Mouse (Mus musculus): ENCODE measurements around the gene Ldb1.
"Not testable (repeated sequence)": the region's sequence is repeated elsewhere in the genome, so short reads cannot be mapped to it uniquely, and the experiment has no call there.

The Ldb1 gene

DNA sequence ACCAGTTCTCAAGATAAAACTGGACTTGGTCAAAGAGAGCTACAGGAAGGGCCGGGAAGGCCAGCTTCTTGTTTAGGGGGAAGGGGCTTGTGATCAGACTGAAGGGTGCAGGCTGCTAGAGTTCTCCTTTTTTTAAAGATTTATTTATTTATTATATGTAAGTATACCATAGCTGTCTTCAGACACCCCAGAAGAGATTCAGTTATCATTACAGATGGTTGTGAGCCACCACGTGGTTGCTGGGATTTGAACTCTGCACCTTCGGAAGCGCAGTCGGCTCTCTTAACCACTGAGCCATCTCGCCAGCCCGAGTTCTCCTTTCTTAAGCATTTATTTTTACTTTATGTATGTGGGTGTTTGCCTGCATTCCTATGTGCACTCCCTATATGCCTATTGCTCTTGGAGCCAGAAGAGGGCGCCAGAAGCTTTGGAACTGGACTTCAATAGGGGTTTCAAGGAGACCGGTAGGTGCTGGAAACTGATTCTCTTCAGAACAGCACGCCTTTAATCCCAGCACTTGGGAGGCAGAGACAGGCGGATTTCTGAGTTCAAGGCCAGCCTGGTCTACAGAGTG lies 16.2 kb downstream of the Ldb1 start:
- no peak for DNase-seq (ENCODE audit: low read depth, low spot score)

DNA sequence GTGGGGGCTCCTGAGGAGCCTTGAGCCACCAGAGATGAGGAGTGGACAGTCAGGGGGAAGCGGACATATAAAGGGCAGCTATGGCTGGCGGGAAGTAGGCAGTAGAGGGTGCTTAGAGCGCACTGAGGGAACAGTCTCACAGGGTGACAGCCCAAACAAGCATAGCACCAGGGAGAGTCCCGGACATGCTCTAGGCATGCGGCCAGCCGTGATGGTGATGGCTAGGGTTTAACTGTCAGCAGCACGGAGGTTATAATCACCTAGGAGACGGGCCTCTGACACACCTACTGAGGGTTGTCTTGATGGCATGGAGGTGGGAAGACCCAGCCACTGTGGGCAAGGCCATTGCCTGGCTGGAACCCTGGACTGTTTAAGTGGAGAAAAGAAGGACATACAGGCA lies 18.4 kb downstream of the Ldb1 start:
- DNase-seq (ENCODE audit: low read depth, low spot score) = no peak

DNA sequence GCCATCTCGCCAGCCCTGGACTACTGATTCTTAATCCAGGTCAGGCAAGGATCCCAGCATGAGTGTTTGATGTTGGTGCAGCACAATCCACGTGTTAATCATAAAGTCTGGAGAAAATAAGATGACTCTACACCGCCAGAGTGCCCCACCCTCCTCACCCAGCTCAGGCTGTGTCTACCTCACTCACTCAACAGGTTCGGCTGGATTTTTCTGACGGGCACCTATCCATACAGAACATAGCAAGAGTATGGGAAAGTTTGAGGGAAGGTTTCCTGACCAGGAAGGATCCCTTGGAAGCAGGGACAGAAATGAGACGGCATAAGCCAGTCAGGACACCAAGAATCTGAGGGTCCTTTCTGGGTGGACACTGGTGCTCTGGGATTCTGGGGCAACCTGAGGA lies 20.1 kb downstream of the Ldb1 start:
- no peak for DNase-seq (ENCODE audit: low read depth, low spot score)

DNA sequence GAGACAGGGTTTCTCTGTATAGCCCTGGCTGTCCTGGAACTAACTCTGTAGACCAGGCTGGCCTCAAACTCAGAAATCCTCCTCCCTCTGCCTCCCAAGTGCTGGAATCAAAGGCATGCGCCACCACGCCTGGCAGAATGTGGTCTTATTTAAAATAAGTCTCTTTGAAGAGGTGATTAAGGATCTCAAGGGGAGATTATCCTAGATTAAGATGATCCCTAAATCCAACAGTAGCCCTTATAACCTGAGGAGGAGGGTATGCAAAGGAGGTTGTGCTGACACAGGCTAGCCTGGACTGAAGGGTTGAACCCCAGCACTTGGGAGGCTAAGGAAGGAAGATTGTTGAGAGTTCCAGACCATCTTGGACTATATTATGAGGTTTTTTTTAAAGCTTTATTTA lies 29.0 kb downstream of the Ldb1 start:
- no peak for DNase-seq (ENCODE audit: low read depth, low spot score)

DNA sequence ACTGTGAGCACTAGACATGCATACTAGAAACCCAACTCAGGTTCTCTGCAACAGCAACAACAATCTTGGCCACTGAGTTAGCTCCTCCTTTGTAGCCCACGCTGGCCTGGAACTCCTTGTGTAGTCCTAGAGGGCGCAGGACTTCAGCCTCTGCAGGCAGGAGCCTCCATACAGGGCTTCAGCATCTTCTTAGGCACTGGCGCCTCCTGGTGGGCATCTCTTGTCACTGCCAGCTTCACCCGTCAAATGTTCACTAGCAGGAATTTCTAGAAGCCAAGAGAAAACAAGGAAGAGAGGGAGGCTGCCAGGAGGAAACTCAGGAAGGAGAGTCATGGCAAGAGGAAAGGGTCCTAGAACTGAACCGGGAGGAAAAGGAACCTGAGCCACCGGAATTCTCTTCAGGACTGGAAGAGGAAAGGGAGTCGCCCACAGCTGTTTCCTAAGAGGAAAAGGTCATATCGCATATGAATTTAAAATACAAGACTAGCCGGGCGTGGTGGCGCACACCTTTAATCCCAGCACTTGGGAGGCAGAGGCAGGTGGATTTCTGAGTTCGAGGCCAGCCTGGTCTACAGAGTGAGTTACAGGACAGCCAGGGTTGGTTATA lies 30.3 kb downstream of the Ldb1 start:
- DNase-seq (ENCODE audit: low read depth, low spot score) = peak; percentile 66

DNA sequence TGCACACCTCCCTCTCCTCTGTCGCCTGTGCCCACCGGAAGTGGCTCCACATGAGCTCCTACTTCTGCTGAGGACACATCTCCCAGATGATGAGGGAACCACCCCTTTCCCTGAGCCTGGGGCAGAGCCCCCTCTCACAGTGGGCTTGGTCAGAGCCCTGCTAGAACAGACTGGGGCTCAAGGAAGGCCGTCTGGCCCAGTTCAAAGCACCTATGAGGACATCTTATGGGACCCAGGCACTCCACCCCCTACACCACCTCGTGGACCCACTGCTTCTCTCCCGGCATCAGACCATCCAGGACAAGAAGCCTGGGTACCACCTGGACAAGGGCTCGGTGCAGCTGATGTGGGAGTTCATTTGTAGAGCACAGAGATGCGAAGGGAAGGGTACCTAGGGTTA lies 39.3 kb downstream of the Ldb1 start:
- DNase-seq (ENCODE audit: low read depth, low spot score) = no peak

DNA sequence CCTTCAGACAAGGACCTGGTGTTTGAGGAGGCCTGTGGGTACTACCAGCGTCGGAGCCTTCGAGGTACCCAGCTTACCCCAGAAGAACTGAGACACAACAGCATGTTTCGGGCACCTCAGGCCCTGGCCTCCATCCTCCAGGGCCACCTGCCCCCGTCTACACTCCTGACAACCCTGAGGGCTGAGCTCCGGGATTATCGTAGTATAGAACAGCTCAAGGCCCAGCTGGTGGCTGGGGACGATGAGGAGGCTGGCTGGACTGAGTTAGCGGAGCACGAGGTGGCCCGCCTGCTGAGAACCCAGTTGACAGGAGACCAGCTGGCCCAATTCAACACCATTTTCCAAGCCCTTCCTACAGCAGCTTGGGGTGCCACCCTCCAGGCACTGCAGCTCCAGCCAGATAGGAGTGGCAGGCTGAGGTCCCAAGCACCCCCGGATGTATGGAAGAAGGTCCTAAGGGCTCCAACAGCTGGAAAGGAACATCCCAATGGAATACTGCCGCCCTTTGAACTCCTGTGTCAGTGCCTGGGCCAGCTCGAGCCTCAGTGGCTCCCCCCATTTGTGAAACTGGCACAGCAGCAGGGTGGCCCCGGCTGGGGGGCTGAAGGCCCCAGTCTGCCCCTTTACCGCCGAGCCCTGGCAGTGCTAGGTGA lies 40.1 kb downstream of the Ldb1 start:
- DNase-seq (ENCODE audit: low read depth, low spot score) = no peak

DNA sequence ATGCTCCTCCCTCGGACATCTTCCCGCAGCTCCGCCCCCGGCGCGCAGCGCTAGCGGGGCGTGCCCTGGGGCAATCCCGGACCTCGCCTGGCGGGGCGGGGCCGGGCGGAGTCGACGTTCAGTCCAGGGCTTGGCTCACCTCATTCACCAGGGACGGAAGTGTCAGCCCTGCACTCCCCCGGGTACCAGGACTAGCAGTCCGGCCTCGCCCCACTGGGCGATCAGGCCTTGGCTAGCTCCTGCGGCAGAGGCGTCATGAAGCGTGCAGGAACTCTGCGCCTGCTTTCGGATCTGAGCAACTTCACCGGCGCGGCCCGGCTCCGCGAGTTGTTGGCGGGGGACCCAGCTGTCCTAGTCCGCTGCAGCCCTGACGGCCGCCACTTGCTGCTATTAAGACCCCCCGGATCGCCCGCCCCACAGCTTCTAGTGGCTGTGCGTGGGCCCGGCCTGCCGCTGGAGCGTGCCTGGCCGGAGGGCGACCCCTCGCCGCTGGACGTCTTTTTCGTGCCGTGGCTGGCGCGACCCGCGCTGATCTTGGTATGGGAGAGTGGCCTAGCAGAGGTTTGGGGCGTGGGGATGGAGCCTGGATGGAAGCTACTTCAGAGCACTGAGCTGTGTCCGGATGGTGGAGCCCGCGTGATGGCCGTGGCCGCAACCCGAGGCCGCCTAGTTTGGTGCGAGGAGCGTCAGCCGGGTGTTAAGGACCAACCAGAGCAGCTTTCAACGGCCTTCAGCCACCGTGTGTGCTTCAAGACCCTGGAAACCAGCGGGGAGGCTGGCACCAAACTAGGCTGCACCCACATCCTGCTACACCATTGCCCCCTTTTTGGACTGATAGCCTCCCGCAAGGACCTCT lies 41.4 kb downstream of the Ldb1 start, which contains the start of gene Hps6:
Hps6 (plus strand) TSS at position 138 of the 856 bp plus-strand sequence.
- DNase-seq (ENCODE audit: low read depth, low spot score) = peak; percentile 72

DNA sequence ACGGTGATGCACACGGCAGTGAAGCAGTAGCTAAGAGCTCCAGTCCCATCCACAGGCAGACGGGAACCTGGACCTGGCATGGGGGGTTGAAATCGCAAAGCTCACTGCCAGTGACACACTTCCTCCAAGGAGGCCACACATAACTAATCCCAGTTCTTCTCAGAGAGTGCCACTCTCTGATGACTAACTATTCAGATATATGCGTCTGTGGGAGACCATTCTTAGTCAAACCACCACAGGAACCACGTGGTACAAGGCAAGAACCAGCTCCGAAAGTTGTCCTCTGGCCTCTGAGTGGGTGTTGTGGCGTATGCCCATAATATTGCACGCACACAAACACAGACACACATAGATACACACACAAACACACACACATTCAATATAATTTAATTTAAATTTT lies 42.7 kb downstream of the Ldb1 start:
- DNase-seq (ENCODE audit: low read depth, low spot score) = no peak

DNA sequence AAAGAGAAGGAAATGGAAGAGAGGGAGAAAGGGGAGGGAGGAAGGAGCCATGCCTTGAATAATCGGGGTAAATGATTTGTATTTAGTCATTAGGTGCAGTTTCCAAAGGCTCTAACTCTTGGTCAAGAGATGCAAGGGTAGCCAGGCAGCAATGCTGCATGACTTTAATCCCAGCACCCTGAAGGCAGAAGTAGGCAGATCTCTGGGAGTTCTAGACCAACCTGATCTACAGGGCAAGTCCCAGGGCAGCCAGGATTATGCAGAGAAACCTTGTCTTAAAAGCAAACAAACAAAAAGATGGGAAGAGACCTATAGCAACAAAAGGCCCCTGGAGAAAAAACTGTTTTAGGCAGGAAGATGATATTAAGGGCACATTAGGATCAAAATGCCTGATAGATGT lies 45.6 kb downstream of the Ldb1 start:
- no peak for DNase-seq (ENCODE audit: low read depth, low spot score)

DNA sequence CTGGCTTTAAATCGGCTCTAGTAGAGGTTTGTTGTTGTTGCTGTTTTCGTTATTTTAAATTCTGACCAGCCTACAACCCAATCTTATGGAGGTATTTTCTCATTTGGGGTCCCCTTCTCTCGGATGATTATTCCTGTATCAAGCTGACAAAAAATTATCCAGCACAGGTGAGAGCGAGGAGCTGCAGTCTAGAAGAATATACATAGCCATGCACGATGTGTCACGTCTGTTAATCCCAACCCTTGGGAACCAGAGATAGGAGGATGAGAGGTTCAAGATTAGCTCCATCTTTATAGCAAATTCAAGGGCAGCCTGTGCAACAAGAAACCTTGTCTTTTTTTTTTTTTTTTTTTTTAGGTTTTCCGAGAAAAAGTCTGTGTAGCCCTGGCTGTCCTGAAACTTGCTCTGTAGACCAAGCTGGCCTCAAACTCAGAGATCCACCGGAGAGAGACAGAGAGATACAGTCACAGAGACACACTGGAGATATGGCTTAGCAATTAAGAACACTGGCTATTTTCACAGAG lies 46.3 kb downstream of the Ldb1 start:
- DNase-seq (ENCODE audit: low read depth, low spot score) = no peak

DNA sequence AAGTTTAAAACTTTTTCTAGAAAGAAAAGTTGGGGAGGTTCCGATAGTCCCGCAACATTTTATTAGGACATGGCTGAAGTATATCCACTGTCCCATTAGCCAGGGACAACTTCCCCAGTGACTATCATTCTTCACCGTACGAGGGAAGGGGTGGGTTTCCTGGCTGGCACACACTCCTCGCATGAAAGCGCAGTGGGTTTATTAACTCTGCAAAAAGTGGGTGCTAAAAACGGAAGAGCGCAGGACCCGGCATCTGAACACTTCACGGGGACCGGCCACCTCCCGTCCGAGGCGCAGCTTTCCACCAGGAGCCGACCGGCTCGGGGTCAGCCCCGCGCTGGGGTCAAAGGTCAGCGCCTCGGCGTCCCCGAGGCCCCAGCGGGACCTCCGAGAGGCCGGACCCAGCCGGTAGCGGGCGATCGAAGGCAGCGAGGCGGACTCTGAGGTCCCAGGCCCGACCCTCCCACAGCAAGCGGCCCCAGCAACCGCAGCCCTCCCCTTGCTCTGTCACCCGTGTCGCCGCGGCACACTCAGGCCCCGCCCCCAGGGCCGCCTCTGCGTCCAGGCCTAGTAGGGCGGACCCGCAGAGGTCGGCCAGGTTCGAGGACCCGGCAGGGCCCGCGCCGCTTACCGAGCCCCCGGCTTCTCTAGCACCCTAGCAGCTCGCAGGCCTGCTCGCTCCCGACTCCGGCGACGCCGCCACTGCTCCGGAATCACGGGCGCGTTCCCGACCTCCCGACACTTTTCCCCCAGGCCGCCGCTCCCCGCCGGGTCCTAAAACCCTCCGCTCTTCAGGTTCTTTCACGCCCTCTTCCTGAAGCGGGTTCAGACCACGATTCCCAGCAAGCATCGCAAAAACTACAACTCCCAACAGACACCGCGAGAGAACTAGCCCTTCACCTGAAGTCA lies 47.0 kb downstream of the Ldb1 start, which contains the start of gene Armh3:
Armh3 (minus strand) TSS at position 704 of the 909 bp plus-strand sequence.
- DNase-seq (ENCODE audit: low read depth, low spot score) = peak; percentile 74

DNA sequence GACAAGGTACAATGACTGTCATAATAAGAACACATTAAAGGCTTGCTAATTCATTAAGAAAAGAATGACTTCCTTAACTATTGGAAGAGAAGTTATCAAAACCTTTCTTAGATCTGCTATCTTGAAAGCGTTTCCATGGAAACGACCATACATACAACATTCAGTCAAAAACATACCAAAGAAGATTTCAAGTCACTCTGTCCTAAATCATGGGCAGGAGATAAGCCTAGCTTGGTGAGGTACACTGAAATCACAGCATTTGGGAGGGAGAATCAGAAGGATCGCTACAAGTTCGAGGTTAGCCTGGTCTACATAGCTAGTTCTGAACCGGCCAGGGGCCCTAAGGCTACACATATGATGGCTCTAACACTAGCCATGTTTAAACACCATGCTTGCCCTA lies 47.6 kb downstream of the Ldb1 start:
- DNase-seq (ENCODE audit: low read depth, low spot score) = no peak

DNA sequence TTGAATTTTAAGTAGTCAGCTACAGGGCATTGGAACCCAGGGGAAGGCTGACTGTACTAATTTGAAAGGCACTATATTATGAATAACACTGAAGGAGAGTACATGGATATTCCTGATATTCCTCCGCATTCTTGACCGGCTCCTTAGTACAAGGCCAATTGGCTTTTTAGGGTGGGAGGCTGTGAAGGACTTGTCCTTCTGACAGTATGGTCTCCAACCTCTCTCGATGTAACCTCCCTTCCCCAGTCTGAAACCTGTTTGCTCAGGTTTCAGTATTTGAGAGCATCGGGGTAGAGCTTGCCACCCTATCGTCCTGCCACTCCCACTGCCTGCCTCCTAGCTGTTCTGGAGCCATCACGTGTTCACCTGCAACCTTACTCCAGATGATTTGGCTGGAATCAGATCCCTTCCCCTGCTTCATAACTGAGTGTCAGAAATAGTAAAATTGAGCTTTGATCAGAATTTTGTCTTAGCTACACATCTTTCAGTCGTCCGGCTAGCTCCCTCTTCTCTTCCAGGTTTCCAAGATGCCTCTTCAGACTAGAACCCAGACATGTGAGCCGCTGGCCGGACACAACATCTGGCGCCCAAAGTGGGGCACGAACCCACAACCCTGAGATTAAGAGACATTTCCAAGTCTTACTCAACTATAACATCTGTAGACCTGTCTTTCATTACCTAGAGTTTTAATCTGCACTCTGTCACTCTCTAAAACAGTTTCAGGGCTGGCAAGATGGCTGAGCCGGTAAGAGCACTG lies 50.9 kb downstream of the Ldb1 start:
- no peak for DNase-seq (ENCODE audit: low read depth, low spot score)

DNA sequence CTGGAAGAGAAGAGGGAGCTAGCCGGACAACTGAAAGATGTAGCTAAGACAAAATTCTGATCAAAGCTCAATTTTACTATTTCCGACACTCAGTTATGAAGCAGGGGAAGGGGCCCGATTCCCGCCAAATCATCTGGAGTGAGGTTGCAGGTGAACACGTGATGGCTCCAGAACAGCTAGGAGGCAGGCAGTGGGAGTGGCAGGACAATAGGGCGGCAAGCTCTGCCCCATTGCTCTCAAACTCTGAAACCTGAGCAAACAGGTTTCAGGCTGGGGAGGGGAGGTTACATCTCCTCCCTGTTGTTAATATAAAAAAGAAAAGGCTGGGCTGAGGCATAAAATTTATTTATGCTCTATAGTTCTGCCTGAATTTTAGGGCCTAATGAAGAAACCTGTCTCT lies 51.6 kb downstream of the Ldb1 start:
- DNase-seq (ENCODE audit: low read depth, low spot score) = not testable (repeated sequence)

DNA sequence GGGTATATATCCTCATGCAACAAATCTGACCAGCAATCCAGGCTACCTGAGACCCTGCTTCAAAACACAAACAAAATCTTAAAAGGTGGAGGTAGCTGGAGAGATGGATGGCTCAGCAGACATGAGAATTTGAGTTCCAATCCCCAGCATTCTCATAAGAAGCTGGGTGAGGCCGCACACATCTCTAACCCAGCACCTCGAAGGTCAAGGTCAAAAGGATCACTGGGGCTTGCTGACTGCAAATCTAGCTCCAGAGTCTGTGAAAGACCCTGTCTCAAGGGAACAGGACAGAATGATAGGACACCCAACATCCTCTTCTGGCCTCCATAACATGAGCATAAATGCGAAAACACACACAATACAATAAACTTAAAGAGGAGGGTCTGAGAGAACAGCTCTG lies 53.8 kb downstream of the Ldb1 start:
- DNase-seq (ENCODE audit: low read depth, low spot score) = no peak

DNA sequence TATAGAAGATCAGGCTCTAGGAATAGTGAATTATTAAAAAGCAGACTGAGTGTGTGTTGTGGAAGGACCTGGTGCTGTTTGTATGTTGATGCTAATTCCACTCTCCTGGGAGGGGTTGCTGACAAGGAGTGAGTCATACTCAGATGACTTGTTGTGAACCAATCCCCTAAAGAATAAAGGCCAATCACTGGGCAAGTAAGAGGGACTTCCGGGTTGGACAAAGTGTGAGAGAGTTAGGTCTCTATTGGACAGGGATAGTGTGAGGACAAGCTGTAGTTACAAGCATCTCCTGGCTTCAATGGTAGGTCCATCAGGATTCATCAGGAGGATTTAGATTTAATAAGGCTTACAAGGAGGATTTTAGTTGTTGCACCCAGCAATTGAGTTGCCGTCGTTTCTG lies 56.8 kb downstream of the Ldb1 start:
- DNase-seq (ENCODE audit: low read depth, low spot score) = no peak

DNA sequence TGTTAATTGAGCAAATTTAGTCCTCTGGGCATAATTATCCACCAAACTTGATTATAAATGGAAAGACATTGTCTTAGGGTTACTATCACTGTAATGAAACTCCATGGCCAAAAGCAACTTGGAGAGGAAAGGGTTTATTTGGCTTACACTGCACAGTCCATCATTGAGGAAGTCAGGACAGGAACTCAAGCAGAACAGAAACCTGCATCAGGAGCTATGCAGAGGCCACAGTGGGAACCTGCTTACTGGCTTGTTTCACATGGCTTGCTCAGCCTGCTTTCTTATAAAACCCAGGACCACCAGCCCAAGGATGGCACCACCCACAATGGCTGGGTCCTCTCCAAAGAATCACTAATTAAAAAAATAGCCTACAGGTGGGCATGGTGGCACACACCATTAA lies 60.6 kb downstream of the Ldb1 start:
- DNase-seq (ENCODE audit: low read depth, low spot score) = no peak
